Mouse (Mus musculus) erythroid progenitor cell, adult 5-6 weeks (primary cell): ENCODE data around the gene Isy1. TPM values are rescaled to one million over a fixed set of nuclear protein-coding genes. Genes with fewer than 3 reads are reported as not detected.

Experiments
- ATAC-seq: replicated peaks from 2 replicates; pipeline ENCODE4 v1.8.0; 2016; ENCODE audit warnings: moderate number of reproducible peaks, mild to moderate bottlenecking, moderate TSS enrichment, inconsistent platforms; ENCODE audit not compliant: poor library complexity, low FRiP score, severe bottlenecking
- total RNA-seq, 2 experiments: library from RNA; stranded (forward) in 1 of 2; stranded (reverse) in 1 of 2; fragments of 150-400 nt in 1 of 2; fragments of 186-747, 209-891 nt in 1 of 2; gene quantifications; 2 replicates each; pipeline versions ENCODE4 v1.2.3 to v1.2.4; 2015 to 2017; ENCODE audit warnings: low replicate concordance in 2 of 2

The Isy1 gene
- total RNA-seq (2015; ENCODE audit: low replicate concordance) (11.5 and 20.1 TPM in 2 replicates), total RNA-seq (2017; ENCODE audit: low replicate concordance) (51.5 and 62.1 TPM in 2 replicates)

DNA sequence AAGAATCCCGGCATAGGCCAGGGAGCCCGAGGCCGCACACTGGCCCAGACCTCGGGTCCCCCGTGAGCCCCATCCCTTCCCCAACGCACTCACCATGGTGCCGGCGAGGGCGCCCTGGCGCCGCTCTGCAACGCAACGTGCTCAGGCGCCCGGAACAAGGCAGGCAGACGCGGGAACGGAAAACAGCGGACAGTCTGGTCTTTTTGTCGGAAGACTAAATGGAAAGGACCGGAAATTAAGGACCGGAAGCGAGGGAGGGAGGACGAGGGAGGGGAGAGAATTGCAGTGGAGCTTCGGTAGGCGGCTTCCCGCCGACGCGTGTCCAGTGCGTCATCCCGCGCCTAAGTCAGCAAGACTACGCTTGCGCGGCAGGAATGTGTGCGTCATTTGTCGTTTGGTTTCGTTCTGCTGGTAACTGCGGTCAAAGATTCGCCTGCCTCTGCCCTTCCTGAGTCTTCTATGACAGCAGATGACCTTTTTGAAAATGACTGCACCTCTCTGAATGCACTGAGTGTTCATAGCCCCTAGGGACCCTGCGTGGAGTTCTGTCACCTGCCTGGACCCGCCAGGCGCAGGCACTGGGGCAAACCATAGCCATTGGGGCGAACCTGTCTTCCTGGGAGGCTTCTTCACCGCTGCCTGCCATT is at the start of gene Isy1:
Gene Isy1, minus strand, starts transcription at position 248 of the 647 bp plus-strand sequence.
- ATAC-seq = peak; percentile 97

DNA sequence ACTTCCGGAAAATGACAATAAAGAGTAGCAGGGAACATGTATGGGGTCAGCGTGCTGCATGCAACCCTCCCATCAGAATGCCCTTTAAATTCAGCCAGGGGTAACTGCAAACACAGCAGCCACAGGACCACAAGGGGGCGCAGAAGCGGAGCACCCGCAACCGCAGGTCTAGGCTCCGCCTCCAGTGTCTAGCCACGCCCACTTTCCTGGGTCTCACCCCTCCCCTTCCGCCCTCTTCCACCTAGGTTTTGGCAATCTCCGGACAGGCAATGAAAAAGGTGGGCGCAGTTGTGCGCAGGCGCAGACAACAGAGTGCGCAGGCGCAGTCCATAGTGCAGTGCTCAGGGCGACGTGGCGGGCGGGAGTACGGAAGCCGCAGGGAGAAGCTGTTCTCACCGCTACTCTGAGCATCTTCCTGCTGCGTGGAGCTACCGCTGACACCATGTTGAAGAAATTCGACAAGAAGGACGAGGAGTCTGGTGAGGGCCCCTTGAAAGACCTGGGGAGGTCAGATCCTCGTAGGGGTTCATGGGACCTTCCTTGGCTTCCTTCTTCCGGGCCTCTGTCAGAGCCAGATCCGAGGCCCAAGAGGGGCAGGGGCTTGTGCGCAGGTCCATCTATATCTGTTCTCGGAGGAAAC is 49.1 kb upstream of the Isy1 start, which contains the start of gene Copg1:
Gene Copg1, plus strand, starts transcription at position 221 of the 640 bp plus-strand sequence.
- ATAC-seq = peak; percentile 97

DNA sequence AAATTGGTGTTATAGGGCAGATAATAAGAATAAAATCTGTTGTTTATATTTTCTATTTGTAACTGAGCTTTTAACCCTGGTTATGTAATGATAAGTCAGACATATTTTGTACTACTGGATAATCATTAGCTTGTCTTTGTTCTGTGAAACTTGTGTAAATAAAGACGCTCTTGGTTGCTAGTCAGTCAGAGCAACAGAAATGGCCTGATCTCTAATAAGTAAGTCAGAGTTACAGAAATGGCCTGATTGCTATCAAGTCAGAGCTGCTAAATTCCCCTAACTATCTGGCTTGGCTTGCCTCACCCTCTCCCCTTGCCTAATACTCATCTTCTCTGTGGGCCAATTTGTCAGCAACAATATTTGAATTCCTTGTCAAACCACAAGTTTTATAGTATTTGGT is 48.1 kb upstream of the Isy1 start:
- no peak for ATAC-seq

DNA sequence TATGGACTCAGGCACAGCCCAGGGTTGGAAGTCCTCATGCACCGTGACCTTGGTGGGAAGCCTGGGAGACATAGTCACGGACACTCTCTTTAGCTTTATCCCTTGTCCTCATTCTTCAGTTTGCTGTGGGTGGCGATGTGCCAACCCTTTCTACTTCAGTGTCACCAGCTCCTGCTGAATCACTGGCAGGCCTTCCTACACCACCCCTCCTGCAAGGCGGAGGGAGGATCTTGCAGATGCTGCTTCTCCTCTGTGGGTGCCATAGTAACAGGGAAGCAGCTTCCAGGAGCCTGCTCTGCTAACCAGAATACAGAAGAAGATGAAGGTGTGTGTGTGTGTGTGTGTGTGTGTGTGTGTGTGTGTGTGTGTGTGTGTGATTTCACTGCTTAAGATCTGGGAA is 44.2 kb upstream of the Isy1 start:
- no peak for ATAC-seq

DNA sequence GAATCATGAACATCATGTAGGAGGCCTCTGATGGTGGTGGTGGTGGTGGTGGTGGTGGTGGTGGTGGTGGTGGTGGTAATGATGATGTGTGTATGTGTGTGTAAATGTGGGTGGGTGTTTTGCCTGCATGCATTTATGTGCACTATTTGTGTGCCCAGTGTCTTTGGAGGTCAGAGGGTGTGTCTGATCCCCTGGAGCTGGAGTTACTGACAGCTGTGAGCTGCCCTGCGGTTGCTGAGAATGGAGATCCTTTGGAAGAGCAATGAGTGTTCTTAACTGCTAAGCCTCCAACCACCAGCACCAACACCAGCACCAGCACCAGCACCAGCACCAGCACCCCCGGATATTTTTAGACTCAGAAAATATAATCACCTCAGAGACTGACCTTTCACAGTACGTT is 43.6 kb upstream of the Isy1 start:
- no peak for ATAC-seq

DNA sequence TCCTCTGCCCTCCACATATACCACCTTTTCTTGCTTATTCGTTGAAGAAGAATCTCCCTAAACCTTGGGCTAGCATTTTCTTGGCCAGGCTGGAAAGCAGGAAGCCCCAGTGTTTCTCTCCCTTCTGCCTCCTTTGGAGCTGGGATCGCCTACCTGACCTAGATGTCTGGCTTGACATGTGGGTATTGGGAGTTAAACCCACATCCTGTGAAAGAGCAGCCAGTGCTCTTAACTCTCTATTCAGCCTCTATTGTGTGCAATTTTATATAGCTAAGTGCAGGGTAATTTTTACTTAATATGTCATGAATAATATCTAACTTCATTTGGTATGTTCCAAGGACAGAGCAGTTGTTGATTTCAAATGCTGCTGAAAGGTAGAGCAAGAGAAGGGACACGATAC is 41.0 kb upstream of the Isy1 start:
- ATAC-seq = no peak

DNA sequence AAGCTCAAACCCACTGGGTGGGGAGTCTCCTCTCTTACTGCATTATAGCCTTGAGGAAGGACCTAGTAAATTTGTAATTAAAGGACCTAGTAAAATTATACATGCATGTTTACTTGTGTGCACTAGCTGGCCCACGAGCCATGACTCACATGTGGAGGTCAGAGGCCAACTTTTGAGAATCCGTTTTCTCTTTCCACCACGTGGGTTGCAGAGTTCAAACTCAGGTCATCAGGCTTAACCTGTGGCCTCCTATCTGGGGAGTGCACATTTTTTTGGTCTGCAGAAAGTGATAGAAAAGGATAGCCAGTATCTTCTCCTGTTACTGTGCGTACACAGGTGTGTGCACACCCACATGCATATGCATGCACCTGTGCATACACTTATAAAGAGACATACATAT is 40.4 kb upstream of the Isy1 start:
- no peak for ATAC-seq

DNA sequence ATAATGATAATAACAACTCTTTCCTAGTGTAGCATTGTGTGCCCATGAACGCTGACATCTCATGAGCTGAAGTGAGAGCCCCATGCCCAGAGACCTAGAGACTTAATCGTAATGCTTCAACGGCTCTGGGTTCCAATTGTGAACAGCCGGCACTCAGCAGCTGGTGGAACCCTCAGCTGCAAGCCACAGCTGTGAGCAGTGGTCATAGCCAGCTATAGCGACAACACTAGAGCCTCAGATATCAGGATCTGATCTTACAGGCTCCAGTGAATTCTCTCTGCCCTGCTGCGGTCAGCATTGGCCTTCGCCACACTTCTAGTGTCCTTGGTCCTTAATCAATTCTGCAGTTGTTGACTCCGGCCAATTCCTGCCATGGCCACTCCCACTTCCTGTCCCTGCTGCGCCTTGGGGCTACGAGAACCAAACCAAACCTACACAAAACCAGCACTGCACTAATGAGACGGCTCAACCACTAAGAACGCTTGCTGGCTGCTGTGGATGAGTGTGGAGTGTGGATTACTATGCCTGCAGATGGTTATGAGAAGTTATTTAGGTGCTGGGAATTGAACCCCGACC is 37.6 kb upstream of the Isy1 start:
- no peak for ATAC-seq

DNA sequence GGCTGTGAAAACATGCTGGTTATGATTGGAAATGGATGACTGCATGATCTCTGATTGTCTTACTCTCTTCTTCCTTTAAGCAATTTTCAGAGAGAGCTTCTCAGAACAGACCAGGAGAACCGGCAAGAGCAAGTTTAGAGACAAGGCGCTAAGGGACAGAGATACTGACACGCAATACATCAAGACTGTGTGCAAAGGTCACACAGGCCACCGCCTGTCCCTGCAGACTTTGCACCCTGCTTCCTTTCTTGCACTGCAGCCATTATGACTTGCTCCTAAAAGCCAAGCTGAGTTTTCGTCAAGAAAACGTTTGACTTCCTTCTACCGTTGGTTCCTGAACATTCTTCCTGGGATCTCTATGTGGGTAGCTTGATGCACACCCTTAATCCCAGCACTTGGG is 37.0 kb upstream of the Isy1 start:
- no peak for ATAC-seq

DNA sequence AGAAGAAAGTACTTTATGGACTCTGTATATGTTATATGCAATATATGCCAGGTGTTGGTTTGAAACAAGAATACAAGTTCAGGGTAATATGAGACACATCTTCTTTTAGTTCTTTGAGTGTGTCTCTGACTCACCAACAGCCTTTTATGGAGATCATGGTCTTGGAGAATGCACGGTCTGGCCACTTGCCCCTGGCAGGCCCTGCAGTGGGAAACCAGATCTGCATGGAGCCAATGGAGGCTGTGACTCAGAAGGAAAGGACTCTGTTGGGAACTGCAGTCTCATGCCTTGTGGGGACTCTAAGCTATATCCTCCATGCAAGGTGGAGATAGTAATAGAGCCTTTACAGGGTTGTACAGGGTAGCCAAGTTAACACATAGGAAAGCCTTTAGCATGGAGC is 36.5 kb upstream of the Isy1 start:
- no peak for ATAC-seq

DNA sequence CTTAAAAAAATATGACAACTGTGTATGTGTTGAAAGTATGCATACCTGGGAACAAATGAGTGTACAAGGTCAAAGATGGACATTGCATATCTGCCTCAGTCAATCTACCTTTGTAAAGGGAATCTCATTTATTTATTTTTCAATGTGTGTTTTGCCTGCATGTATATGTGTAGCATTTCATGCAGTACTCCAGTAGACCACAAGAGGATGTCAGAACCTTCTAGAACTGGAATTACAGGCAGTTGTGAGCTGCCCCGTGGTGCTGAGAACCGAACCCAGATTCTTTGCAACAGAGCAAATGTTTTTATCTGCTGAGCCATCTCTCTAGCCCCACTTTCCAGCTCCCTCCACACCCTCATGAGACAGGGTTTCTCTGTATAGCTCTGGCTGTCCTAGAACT is 35.4 kb upstream of the Isy1 start:
- no peak for ATAC-seq

DNA sequence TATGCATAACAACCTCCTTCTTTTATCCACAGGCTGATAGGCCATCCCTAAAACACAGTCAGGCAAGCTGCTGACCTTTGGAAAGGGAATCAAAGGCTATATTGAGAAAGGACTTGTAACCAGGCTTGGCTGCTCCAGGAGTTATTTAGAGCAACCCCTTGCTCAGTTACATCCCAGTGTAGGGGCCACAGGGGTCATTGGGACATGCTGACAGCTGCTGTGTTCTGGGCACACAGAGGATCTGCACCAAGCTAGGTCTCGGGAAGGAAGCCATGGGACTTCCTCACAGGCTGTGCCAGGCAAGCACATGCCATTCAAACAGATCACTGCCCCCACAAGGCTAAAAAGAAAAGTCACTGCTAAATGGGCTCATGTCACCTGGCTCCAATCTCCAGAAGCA is 34.5 kb upstream of the Isy1 start:
- ATAC-seq = no peak

DNA sequence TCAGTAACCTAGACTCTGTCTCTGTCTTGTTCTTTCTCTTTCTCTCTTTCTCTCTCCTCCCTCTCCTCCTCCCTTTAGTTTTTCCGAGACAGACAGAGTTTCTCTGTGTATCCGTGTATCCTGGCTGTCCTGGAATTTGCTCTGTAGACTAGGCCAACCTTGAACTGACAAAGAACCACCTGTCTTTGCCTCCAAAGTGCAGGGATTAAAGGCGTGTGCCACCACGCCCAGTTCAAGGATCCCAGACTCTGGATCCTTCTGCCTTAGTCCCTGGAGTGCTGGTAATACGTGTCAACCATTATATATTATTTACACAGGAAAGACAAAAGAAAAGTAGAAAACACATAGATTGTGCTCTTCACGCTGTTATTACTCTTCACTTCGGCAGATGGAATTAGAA is 32.6 kb upstream of the Isy1 start:
- no peak for ATAC-seq

DNA sequence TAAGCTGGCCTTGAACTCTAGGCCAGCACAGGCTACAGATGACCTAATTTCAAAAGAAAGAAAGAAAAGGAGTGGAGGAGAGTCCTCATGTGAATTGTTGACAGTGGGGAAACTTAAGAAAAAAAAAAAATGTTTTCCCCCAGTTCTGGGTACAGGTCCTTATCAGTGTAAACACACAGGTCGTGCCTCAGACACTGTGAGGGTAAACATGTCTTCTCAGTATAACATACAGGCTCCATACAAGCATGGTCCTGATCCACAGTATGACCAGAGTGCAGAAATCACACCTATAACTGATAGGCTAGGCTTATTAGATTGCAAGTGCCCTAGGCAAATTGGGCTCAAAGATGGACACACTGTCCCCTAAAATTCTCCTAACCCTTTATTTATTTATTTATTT is 31.8 kb upstream of the Isy1 start:
- ATAC-seq = no peak

DNA sequence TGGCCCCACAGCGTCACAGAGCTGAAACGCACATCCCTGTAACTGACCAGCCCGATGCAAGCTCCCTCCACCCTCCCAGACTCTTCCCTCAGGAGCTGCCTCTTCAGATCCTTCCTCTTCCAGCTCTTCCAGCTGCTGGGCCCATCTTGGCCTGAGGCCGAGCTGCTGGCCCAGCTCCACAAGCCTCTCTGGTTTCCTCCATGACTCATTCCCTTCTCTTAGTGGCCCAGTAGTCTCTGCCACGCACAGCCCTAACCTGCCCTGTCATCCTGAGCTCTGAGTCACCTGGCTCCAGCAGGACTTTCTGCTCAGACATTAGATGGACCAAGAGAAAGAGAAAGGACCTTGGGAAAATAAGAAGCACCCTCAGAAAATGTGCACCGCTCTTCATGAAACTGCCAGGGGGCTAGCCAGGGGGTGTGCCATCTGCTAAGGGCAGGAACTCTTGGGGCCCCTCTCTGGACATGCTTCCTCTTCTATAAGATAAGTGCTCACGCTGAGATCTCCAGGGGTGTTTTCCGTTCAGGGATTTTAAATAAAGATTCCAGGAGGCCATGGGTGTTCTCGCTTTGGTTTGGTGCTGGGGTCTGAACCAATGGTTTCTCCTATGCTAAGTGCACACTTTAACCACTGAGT is 30.4 kb upstream of the Isy1 start:
- no peak for ATAC-seq

DNA sequence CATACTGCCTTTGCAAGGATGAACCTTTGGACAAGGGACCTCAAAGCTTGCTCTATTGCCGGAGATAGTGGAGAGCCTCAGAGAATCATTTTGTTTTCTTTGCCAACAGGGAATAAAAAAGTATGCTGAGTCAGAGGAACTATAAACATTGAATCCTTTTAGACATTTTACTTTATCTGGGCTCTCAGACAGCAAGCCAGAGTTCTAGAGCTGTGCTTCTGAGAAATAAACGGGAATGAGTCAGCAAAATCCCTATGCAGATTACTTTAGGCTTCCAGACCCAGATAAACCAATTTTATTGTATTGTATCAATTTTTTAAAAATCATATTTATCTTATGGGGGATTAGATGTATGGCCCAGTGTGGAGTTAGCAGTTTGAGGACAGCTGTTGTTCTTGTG is 28.7 kb upstream of the Isy1 start:
- ATAC-seq = no peak

DNA sequence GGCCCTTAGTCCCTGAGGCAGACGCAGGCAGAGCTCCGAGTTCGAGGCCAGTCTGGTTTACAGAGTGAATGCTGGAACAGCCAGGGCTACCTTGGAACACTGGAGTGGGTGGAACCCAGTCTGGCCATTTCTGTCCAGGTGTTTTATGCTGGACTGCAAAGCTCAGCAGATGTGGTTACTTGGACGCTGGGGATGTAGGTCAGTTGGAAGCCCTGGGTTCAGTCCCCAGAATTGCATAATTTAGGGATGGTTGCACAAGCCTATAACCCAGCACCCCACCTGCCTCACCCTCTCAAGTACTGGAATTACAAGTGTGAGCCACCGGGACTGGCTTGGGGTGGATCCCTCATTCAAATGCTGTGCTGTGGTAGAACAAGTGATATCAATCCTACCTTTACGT is 27.6 kb upstream of the Isy1 start:
- no peak for ATAC-seq

DNA sequence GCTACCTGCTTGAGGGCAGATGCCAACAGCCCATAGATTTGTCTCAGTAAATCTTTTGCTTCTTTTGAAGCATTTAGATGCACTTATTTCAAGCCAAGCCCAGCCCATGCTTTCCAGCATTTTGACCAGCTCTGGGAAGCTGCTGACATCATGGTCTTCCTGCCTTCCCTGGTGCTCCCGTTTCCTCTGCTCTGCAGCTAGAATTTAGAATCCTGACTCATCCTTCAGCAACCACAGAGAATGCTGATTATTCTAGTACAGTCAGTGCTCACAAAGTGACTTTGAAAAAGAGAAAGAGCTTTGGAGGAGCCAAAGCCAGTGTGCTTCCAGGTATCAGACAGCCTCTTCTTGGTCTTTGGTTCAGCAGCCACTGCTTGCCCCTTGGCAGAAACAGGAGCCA is 18.5 kb upstream of the Isy1 start:
- no peak for ATAC-seq

DNA sequence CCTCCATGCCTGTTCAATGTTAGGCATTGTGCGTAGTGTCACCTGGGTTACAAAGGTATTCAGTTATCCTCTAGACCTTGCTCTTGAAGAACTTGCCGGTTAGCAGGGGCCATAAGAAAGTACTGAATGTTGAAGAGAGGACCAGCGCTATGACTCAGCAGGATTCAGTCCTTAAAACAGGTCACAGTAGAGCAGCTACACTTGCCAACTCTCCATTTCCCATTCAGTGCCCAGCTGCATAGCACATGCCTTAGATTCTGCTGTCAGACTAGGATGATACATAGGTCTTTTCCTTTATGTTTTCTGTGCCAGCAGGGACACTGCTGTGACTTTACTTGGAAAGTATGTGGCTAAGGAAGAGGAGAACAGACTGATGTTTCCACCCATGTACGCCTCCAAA is 14.8 kb upstream of the Isy1 start:
- no peak for ATAC-seq

DNA sequence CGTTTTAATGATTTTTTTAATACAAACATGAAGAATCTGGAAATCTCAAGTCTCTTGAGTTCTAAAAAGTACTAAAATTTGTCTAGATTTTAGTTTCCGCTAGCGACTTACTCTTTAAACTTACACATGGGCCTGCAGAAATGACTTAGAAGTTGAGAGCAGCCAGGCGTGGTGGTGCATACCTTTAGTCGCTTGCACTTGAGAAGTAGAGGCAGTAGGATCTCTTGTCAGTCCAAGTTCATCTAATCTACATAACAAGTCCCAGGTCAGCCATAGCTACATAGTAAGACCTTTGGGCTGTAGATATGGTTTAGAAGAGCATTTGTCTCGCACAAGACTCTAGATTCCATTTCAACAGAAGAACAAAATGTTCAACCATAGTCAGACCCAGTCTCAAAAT is 13.3 kb upstream of the Isy1 start:
- no peak for ATAC-seq
